Mouse (Mus musculus) frontal cortex, postnatal 10 days (tissue): ENCODE data around the gene Eif4ebp2.
A peak's percentile ranks its signal among the peaks of the same experiment; 100 is the strongest.

Experiments used
- DNase-seq, 2 experiments: peaks; one replicate each; pipeline ENCODE4 v3.0.0; 2022; ENCODE audit warnings: low spot score in 2 of 2, mixed read lengths in 1 of 2

Eif4ebp2 gene

GRCm38 (mm10) chr10:61452645-61453044 lies at the start of gene Eif4ebp2:
Gene Eif4ebp2, minus strand, starts transcription at chr10:61452661.
- DNase-seq: peak; percentile 95 to 97

GRCm38 (mm10) chr10:61500756-61501155 lies 48.3 kb upstream of the Eif4ebp2 start:
- no peak for DNase-seq

GRCm38 (mm10) chr10:61499505-61500466 lies 47.3 kb upstream of the Eif4ebp2 start:
- no peak for DNase-seq

- DNase-seq: no peak
Measured at GRCm38 (mm10) chr10:61496231-61496630, 43.8 kb upstream of the Eif4ebp2 start.

DNA sequence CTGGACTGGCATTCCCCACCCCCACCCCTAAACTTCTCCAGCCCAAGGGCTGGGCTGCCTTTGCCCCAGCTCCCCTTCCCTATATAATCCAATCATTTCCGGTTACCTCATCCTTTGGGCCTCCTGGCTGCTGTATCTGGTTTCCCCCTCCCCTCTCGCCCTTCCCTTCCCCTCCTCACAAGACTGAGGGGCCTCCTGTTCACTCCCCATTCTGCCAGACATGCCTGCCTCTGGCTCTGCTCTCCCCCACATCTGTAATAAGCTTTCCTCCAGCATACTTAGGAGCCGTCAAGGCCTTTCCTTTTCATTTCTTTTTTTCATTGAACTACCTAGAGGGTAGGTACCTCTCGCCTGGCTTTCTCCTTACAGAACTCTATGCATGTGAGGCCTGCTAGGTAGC lies 43.0 kb upstream of the Eif4ebp2 start:
- DNase-seq: no peak

DNA sequence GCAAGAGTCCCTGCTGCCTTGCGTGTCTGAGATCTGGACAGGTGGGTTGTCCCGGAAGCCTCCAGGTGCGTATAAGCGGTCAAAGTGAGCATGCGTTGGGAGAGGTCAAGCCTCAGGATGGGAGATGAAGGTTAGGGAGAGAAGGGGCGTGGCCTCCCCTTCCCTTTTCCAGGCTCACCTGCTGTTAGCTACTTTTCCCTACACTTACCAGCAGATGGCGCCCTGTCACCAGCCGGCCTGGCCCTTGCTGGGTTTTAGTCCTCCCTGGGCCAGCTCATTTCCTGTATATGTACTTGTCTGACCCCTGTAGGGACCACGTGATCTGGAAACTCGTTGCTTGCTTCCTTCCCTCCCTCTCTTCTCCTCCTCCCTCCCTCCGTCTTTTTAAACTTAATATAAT lies 39.6 kb upstream of the Eif4ebp2 start:
- DNase-seq: peak; percentile 41 to 68

DNA sequence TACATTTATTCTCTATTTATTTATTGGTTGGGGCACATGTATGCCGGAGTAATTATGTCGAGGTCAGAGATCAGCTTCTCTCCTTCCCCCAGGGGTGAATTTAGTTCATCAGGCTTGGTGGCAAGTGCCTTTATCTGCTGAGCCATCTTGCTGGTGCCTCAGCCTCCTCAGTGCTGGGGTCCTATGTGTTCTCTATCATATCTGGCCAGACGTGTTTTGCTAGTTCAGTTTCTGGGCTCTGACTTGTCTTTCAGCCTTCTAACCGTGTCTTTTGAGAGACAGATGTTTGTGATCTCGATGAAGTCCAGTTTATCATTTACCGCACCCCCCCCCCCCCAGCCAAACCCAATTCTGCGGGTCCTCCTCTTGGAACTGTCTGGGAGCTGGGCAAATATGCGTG lies 39.1 kb upstream of the Eif4ebp2 start:
- no peak for DNase-seq

DNA sequence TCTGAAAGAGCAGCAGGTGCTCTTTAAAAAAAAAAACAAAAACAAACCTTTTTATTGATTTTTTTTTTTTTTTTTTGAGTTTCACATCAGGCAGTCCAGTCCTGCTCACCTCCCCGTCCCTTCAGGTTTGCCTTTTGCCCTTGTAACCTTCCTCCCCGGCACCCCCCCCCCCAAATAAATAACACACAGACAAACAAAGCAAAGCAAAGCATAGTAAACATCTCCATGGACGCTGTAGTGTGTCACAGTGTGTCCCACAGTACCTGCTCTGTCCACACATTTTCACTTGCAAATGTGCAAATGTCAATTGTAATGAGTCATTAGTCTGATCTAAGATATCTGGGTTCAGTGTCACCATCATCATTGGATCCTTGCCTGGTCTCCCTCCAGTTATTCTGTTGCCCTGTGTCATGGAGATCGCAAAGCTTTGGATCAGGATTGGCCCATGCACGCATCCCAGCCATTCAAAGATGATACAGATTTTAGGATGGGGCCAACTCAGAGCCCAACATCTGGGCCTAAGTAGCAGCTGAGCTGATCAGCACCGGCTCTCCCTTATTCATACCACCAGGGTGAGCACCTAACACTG lies 36.2 kb upstream of the Eif4ebp2 start:
- no peak for DNase-seq

DNA sequence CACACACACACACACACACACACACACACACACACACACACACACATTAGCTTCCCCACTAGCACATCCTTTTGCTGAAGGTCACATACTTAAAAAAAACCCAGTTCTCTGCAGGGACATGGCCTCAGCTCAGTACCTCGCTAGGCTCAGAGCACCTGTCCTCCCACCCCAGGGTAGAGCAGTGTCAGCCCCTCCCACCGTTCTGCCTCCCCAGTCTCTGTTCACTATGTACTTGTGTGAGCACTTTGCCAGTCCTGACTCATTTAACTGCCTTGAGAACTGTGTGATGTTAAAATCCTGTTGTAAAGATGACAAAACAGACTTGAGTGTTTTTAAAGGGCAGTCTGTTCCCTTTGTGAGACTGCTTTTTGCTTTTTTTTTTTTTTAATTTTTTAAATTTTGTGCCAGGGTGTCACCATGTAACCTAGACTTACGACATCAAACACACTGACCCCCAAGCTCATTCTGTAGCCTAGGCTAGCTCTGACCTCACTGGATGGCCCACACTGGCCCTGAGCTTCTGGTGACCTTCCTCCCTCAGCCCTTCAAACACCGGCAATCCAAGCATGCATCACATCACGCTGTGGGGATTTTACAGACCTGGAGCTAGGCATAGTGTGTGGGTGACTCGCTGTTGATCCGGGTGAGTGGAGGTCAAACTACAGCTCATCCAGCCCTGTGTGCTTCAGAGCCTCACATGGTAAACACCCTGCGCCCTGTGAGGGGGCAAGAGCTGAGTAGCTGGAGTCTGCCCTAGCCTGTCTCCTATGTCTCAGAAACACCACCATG lies 34.3 kb upstream of the Eif4ebp2 start:
- no peak for DNase-seq

- DNase-seq: no peak
Measured at GRCm38 (mm10) chr10:61484801-61485200, 32.3 kb upstream of the Eif4ebp2 start.

DNA sequence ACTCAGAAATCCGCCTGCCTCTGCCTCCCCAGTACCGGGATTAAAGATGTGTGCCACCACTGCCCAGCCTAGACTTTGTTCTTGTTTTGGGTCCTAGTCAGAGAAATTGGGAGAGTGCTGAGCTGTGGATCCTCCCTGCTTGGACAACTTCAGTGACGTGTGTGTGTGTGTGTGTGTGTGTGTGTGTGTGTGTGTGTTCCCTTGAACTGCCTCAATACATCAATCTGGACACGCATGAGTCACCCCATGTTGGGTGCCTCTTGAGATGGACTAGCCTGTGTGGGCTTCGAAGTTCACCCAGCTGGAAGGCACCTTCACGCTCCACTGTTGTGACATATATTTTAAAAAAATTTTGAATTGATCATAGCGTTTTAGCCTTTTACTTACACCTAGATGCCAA lies 30.3 kb upstream of the Eif4ebp2 start:
- no peak for DNase-seq

DNA sequence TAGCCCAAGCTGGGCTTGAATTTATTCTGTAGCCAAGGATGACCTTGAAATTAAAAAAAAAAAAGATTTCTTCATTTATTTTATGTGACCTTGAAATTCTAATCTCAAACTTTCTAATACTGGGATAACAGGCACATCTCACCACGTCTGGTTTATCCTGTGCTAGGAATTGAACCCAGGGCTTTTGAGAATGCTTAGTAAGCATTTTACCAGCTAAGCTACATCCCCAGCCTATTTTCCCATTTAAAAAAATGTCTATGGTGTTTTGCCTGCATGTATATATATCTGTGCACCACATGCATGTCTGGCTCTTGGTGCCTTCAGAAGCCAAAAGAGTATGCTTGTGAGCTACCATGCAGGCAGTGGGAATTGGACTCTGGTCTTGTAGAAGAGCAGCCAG lies 28.0 kb upstream of the Eif4ebp2 start:
- DNase-seq: no peak

DNA sequence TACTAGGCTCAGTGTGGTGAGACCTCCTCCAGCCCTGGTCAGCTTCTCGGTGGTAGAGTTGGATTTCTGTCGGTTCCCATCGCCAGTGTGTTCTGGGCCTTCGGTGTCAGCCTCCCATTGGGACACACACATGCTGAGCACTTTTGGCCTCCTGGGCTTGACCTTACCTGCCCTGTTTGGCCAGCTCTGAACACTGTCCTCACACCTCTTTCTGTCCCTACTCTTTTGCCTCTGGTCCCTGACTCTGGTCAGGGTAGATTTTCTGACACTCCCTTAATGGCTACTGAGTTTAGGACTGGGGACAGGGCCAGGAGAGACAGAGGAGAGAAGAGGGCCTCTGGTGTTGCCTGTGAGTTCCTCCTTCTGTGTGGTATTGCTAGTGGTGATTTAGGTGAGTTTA lies 27.5 kb upstream of the Eif4ebp2 start:
- no peak for DNase-seq

DNA sequence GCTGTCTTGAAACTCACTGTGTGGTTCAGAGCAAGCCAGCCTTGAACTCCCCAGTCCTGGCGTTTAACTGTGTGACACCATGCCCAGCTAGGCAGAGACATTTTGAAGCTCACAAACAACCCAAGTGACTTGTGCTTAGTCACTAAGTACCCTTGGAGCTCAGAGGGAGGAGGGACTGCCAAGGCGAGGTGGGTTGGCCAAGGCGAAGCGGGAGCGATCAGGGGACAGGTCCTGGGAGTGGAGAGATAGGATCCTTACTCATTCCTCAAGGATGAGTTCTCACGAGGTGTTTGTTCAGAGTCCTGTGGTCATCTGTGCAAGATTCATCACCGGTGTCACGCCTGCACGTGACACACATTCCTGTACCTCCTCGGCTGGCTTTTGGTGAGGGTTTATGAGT lies 27.0 kb upstream of the Eif4ebp2 start:
- DNase-seq: no peak

GRCm38 (mm10) chr10:61476440-61477165 lies 24.1 kb upstream of the Eif4ebp2 start:
- no peak for DNase-seq

GRCm38 (mm10) chr10:61475594-61476439 lies 23.4 kb upstream of the Eif4ebp2 start, which contains the start of gene Lrrc20:
Gene Lrrc20, plus strand, starts transcription at chr10:61475801.
- DNase-seq: peak; percentile 90 to 92

- no peak for DNase-seq
Measured at GRCm38 (mm10) chr10:61474344-61474743, 21.9 kb upstream of the Eif4ebp2 start.

- DNase-seq: no peak
Measured at GRCm38 (mm10) chr10:61473640-61474039, 21.2 kb upstream of the Eif4ebp2 start.

DNA sequence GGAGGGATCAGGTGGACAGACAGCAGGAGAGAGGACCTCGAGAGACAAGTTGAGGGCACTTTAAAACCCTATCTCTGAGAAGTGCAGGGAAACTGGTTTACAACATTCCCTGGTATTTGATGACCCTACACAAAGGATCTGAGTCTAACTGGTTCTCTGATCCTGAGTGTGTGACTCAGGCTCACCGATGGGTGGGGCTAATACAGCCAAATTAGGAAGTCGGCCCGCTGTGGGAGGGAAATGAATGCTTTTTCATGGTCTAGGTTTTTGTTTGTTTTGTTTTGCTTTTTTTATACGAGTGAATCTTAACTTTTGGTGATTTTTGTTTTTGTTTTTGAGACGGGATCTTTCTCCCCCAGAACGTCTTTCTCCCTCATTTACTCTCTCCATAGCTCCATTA lies 16.4 kb upstream of the Eif4ebp2 start:
- no peak for DNase-seq

DNA sequence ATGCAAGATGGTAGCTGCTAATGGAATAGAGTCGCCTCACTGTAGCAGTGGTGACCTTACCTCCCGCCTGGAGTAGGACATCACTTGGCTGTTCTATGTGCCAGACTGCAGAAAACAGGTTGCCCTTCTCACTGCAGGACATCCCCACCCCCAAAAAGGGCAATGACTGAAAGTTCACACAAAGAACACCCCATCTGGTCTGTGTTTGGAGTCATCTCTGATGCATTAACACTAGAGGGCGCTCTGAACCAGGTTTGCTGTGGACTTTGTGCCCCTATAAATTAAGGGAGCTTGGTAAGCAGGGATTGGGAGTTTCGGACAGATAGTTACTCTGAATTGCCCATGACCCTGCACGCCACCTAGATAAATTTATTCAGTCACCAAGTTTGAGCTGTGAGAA lies 14.4 kb upstream of the Eif4ebp2 start:
- DNase-seq: no peak

GRCm38 (mm10) chr10:61466242-61466641 lies 13.8 kb upstream of the Eif4ebp2 start:
- DNase-seq: no peak
